Mouse (Mus musculus) heart, postnatal 36 days (tissue): ENCODE measurements around the gene Kank3. TPM values are rescaled to one million over a fixed set of nuclear protein-coding genes. Genes with fewer than 3 reads are reported as not detected.
"Not testable (repeated sequence)": the region's sequence is repeated elsewhere in the genome, so short reads cannot be mapped to it uniquely, and the experiment has no call there.

Experiments used
- DNase-seq, 2 experiments: peaks; one replicate each; pipeline ENCODE4 v3.0.0; 2021 to 2022
- intact Hi-C: fragments of 180-260 bp; cut with DNase I; formaldehyde crosslinking; loops from one replicate; pipeline ENCODE4 v1.15.1; 2025
- total RNA-seq, 2 experiments: library from RNA; stranded (reverse); gene quantifications; 2 replicates each; pipeline ENCODE4 v1.2.3; 2021

Gene Kank3
- total RNA-seq, 2 experiments from 2014 or later = 55.7 to 81.7 TPM

- intact Hi-C loops = no loop called here
- DNase-seq = no peak
Observed at GRCm38 (mm10) chr17:33804745-33805144, 5.6 kb upstream of the Kank3 start.

GRCm38 (mm10) chr17:33807181-33807888 lies 3.0 kb upstream of the Kank3 start:
- DNase-seq = no peak
- intact Hi-C loops = no loop called here

GRCm38 (mm10) chr17:33808192-33808591 lies 2.1 kb upstream of the Kank3 start:
- intact Hi-C loops = no loop called here

GRCm38 (mm10) chr17:33811142-33811516 lies 810 bp downstream of the Kank3 start:
- intact Hi-C loops = loop anchor here (2.0 kb wide), 1 partner anchor 14 kb away; the partner anchor contains the start of genes Ndufa7 and Rps28
- DNase-seq = peak in 1 of 2 experiments; percentile 45

More at GRCm38 (mm10) chr17:33808192-33808591, 2.1 kb upstream of the Kank3 start:
- DNase-seq = no peak

GRCm38 (mm10) chr17:33812475-33812874 lies 2.2 kb downstream of the Kank3 start:
- intact Hi-C loops = no loop called here
- no peak for DNase-seq

- intact Hi-C loops = no loop called here
Observed at GRCm38 (mm10) chr17:33812990-33813389, 2.7 kb downstream of the Kank3 start.

GRCm38 (mm10) chr17:33815399-33815798 lies 5.1 kb downstream of the Kank3 start:
- intact Hi-C loops = no loop called here
- DNase-seq = no peak

More at GRCm38 (mm10) chr17:33812990-33813389, 2.7 kb downstream of the Kank3 start:
- DNase-seq = peak; percentile 58 to 67

- intact Hi-C loops = no loop called here
- DNase-seq = no peak
Observed at GRCm38 (mm10) chr17:33816612-33817011, 6.3 kb downstream of the Kank3 start.

- intact Hi-C loops = no loop called here
- DNase-seq = peak; percentile 80 to 91
Observed at GRCm38 (mm10) chr17:33817184-33817968, 7.1 kb downstream of the Kank3 start.

GRCm38 (mm10) chr17:33817969-33818643 lies 7.8 kb downstream of the Kank3 start:
- no peak for DNase-seq
- intact Hi-C loops = no loop called here

- DNase-seq = no peak
- intact Hi-C loops = no loop called here
Observed at GRCm38 (mm10) chr17:33822436-33822959, 12.2 kb downstream of the Kank3 start.

- intact Hi-C loops = not testable (repeated sequence)
Observed at GRCm38 (mm10) chr17:33823171-33823570, 12.9 kb downstream of the Kank3 start.

GRCm38 (mm10) chr17:33824084-33824996 lies 14.0 kb downstream of the Kank3 start, which contains the start of the genes Rps28 and Ndufa7:
Gene Rps28 (minus strand): TSS chr17:33824562.
Gene Ndufa7 (plus strand): TSS chr17:33824572.
- peak; percentile 99 for DNase-seq
- intact Hi-C loops = loop anchor here (2.0 kb wide), 1 partner anchor 14 kb away; the partner anchor contains the start of gene Kank3

More at GRCm38 (mm10) chr17:33823171-33823570, 12.9 kb downstream of the Kank3 start:
- not testable (repeated sequence) for DNase-seq

- intact Hi-C loops = loop anchor here (2.0 kb wide), 1 partner anchor 14 kb away; the partner anchor contains the start of gene Kank3
- not testable (repeated sequence) for DNase-seq
Observed at GRCm38 (mm10) chr17:33824997-33825330, 14.6 kb downstream of the Kank3 start.

- no peak for DNase-seq
Observed at GRCm38 (mm10) chr17:33825462-33825861, 15.1 kb downstream of the Kank3 start.

GRCm38 (mm10) chr17:33826850-33827249 lies 16.5 kb downstream of the Kank3 start:
- DNase-seq = peak; percentile 73 to 75
- intact Hi-C loops = loop anchor here (2.0 kb wide), 1 partner anchor 388 kb away; no protein-coding TSS in a partner anchor

More at GRCm38 (mm10) chr17:33825462-33825861, 15.1 kb downstream of the Kank3 start:
- intact Hi-C loops = loop anchor here (2.0 kb wide), 1 partner anchor 15 kb away; the partner anchor contains the start of gene Kank3

GRCm38 (mm10) chr17:33828892-33829291 lies 18.6 kb downstream of the Kank3 start:
- intact Hi-C loops = no loop called here
- DNase-seq = peak; percentile 71 to 74

- DNase-seq = no peak
- intact Hi-C loops = no loop called here
Observed at GRCm38 (mm10) chr17:33829561-33829960, 19.2 kb downstream of the Kank3 start.
